Mouse (Mus musculus) induced T-regulatory cell, adult 2 months (primary cell): ENCODE measurements at regions not wholly inside any gene's neighbourhood (a gene's known extent, or its start where the extent isn't known, plus 50 kb on each side); places are given as distances from the start of the nearest gene placed in this dataset.

Experiments used
- DNase-seq: peaks from one replicate; pipeline ENCODE4 v3.0.0-alpha.2; 2012; ENCODE audit warnings: low read depth

GRCm38 (mm10) chr2:61347451-61347850 is 230.9 kb upstream of the Tank start:
- DNase-seq: no peak

GRCm38 (mm10) chr2:61346012-61346760 is 232.2 kb upstream of the Tank start:
- no peak for DNase-seq

- no peak for DNase-seq
Observed at GRCm38 (mm10) chr2:61345311-61345710, 233.1 kb upstream of the Tank start.

GRCm38 (mm10) chr2:61344556-61345131 is 233.7 kb upstream of the Tank start:
- DNase-seq: no peak

GRCm38 (mm10) chr2:61341254-61341653 is 237.1 kb upstream of the Tank start:
- DNase-seq: no peak

- DNase-seq: no peak
Observed at GRCm38 (mm10) chr2:61319226-61319625, 259.2 kb upstream of the Tank start.

GRCm38 (mm10) chr2:61310405-61310804 is 268.0 kb upstream of the Tank start:
- DNase-seq: no peak

- no peak for DNase-seq
Observed at GRCm38 (mm10) chr2:61309219-61309618, 269.2 kb upstream of the Tank start.

GRCm38 (mm10) chr2:61297135-61297534 is 281.2 kb upstream of the Tank start:
- no peak for DNase-seq

GRCm38 (mm10) chr2:61296606-61297005 is 281.8 kb upstream of the Tank start:
- DNase-seq: no peak

- DNase-seq: no peak
Observed at GRCm38 (mm10) chr2:61295261-61295964, 283.0 kb upstream of the Tank start.

- no peak for DNase-seq
Observed at GRCm38 (mm10) chr2:61288246-61288645, 290.1 kb upstream of the Tank start.

GRCm38 (mm10) chr2:61284706-61285105 is 293.7 kb upstream of the Tank start:
- DNase-seq: no peak

GRCm38 (mm10) chr2:61283829-61284601 is 294.4 kb upstream of the Tank start:
- DNase-seq: no peak

GRCm38 (mm10) chr2:61272721-61273120 is 305.7 kb upstream of the Tank start:
- DNase-seq: no peak

- no peak for DNase-seq
Observed at GRCm38 (mm10) chr2:61267706-61268105, 304.7 kb upstream of the Rbms1 start.

- DNase-seq: no peak
Observed at GRCm38 (mm10) chr2:61250068-61250800, 287.2 kb upstream of the Rbms1 start.

GRCm38 (mm10) chr2:61247956-61248355 is 285.0 kb upstream of the Rbms1 start:
- no peak for DNase-seq

GRCm38 (mm10) chr2:61247336-61247735 is 284.3 kb upstream of the Rbms1 start:
- DNase-seq: no peak

- no peak for DNase-seq
Observed at GRCm38 (mm10) chr2:61246691-61247258, 283.8 kb upstream of the Rbms1 start.

- DNase-seq: no peak
Observed at GRCm38 (mm10) chr2:61245526-61245925, 282.5 kb upstream of the Rbms1 start.
